Mouse (Mus musculus) thymus, postnatal 10 days (tissue): ENCODE results near the gene Cox8b.
A peak's percentile ranks its signal among the peaks of the same experiment; 100 is the strongest.

ENCODE experiments used
- DNase-seq, 2 experiments: peaks; one replicate each; pipeline ENCODE4 v3.0.0; 2021; ENCODE audit warnings: low spot score in 2 of 2

Cox8b gene

DNA sequence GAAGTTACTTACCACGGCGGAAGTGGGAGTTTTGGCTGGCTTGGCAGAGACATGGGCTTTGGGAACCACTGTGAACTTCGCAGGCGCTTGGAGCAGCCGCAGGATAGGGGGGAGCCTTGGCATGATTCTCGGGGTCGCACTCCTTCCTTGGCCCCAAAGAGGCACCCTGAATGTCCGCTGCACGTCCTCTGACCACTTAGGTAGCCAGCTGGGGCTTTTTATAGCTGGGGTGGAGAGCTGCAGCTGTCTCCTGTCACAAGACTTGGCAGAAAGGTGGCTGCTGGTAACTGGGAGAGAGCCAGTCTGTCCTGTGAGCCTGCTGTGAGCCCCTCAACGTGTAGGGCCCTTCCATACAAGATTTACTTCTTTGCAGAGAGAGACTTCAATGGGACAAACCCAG lies at the start of gene Cox8b:
Gene Cox8b (minus strand): TSS at position 227 of the 400 bp plus-strand sequence.
- DNase-seq: no peak

DNA sequence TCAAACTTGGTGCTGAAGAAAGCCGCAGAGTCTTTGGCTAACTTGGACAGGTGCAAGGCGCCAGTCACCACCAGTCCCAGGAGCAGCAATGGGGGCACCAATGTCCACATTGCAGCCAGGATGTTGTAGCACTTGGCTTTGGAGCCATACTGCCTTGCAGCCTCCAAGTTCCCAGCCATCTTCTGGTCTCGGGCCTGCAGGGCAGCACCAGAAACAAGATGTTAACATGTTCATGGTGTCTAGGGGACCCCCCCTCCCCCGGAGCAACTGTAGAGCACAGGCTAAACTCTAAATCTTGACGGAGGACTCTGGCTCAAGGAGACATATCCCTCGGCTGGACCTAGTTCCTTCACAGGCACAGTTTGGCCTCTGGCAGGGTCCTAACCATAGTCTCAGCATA lies 49.0 kb upstream of the Cox8b start:
- DNase-seq: no peak

- DNase-seq: no peak
These were observed 47.9 kb upstream of the Cox8b start for GRCm38 (mm10) chr7:140948161-140948560.

DNA sequence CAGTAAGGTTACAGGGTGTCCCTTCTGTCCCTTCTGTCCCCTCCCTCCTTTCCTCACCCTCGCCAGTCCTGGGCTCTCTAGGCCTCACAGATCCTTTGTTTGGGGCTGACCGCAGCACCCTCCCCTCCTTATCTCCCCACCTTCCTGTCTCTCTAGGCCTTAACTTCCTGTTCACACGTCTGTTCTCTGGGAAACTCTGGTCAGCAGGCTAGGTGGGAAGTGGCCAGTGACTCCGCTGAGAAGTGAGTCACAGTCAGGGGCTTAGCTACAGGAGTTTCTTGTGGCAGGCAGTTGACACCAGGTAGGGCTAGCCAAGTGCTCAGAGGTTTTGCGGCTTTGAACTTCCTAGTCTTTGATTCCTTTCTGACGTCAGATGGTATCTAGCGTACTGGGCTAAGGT lies 46.7 kb upstream of the Cox8b start:
- DNase-seq: no peak

GRCm38 (mm10) chr7:140946311-140946710 lies 46.1 kb upstream of the Cox8b start:
- DNase-seq: no peak

GRCm38 (mm10) chr7:140945247-140945646 lies 45.0 kb upstream of the Cox8b start:
- DNase-seq: no peak

DNA sequence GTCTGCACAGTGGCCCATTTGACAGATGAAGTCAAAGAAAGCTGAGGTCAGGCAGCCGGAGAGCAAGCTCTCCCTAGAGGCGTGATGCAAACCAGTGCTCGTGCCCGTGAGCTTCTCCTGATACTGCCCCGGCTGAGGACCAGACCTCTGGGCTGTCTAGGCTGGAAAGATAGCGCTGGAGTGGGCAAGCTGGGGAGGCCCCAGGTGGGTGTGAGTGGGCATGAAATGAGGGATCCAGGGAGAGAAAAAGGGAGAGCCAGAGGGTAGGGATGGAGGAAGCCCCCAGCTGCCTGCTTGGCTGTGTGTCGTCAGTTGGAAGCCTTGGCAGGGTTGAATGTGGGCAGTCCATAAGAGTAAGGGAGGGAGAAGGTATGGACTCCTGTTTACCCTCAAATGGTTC lies 44.0 kb upstream of the Cox8b start:
- DNase-seq: no peak

DNA sequence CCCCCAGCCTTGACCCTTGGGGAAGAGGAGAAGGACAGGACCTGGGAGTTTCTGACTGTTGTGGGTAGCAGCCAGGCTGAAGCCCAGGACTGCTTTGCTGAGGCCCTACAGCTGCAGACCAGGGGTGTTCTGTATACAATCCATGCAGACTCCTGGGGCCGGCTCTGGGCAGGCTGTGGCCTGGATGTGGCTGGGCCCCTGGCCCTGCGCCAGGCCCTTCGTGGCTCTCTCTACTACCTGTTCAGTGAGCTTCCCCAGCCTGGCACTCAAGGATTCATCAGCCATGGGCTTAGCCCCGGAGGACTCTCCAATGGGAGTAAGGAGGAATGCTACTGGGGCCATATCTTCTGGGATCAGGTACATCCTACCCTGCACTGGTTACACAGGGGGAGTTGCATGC lies 43.1 kb upstream of the Cox8b start:
- no peak for DNase-seq

DNA sequence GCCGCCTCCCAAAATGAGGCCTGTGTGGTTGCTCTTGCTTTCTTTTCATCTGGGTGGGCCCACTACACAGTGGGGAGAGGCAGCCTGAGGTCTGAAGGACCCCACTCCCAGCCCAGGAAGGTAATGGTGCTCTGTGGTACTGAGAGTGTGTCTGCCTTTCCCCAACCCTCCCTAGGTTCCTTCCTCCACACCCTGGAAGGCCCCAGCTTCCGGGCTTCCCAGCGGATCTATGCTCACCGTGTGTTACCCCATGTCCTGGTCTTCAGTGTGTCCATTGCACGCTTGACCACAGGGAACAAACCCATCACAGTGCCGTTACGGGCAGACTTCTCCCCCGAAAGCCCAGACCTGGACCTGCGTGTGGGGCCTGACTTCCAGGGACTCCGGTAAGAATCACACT lies 42.6 kb upstream of the Cox8b start:
- no peak for DNase-seq

DNA sequence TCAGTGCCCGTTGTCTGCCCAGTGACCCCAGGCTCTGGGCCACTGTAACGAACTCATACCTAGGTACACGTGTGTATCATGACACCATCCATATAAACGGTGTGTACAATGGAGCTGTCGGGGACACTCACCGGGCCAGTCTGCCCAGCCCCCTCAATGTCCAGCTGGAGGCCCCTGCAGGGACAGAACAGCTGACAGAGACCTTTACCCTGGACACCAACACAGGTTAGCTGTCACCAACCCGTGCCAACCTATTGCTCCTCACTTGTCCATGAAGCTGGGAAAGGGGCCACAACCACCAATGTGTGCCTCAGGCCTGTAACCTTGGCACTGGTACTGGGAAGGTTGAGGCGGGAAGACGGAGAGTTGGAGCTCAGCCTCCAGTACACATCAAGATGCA lies 42.1 kb upstream of the Cox8b start:
- no peak for DNase-seq

GRCm38 (mm10) chr7:140941222-140942051 lies 41.2 kb upstream of the Cox8b start, which contains the start of gene Pgghg:
TSS of gene Pgghg (plus strand) at chr7:140941391.
- DNase-seq: peak; percentile 66 to 76

GRCm38 (mm10) chr7:140939669-140940171 lies 39.5 kb upstream of the Cox8b start:
- DNase-seq: no peak

DNA sequence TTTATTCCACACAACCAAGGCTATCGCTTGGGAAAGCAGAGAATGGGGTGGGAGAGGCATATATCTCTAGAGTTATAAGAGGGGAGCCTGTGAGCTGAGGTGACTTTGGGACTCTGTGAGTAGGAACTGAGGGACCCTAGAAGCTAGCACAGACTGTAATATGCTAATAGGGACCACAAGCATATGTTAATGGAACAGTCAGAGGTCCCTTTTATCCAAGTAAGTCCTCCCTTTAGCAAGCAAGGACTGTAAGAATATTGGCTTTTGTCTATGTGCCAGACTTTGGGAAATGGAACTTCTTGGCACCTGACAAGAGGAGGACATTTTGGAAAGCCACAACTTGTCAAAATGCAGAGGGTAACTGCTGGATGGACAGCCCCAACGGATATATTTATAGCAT lies 38.6 kb upstream of the Cox8b start:
- no peak for DNase-seq

DNA sequence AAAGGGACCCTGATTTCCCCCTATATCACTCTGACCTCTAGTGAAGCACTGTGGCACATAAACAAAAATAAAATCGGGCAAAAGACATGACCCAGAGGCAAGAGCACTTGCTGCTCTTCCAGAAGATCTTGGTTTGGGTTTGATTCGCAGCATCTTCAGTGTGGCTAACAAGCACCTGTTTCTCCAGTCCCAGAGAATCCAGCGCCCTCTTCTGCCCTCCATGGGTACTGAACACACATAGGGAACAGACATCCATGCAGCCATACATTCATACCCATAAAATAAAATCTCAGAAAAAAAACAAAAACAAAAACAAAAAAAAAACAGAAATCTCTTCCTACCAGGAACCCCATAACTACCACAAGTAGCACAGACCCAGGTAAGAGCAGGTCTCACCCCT lies 38.2 kb upstream of the Cox8b start:
- DNase-seq: no peak

DNA sequence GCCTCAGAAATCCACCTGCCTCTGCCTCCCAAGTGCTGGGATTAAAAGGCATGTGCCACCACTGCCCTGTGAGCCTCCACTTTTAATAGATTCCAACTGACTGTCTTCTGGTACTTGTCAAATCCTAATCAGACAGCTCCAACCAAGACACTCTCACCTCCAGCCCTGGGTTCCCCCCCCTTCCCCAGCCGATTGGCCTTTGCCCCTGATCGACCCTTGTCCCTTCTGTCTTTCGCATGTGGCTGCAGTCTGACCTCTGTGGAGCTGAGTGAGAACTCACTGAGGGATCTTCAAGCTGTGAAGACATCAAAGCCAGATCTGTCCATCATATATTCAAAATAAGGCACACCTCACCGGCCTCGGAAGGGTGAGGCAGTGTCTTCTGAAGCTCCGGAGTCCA lies 26.9 kb upstream of the Cox8b start:
- DNase-seq: no peak

DNA sequence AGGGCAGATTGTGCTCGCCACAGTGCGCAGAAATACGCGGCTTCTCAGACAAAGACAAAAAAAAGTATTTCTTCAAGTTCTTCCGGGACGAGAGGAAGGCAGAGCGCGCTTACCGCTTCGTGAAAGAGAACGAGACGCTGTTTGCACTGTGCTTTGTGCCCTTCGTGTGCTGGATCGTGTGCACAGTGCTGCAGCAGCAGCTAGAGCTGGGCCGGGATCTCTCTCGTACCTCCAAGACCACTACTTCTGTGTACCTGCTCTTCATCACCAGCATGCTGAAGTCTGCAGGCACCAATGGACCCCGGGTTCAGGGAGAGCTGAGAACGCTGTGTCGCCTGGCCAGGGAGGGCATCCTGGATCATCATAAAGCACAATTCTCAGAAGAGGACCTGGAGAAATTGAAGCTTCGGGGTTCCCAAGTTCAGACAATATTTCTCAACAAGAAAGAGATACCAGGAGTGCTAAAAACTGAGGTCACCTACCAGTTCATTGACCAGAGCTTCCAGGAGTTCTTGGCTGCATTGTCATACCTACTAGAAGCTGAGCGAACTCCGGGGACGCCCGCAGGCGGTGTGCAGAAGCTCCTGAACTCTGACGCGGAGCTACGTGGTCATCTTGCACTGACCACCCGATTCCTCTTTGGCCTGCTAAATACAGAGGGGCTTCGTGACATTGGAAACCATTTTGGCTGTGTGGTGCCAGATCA lies 23.0 kb upstream of the Cox8b start:
- DNase-seq: no peak

DNA sequence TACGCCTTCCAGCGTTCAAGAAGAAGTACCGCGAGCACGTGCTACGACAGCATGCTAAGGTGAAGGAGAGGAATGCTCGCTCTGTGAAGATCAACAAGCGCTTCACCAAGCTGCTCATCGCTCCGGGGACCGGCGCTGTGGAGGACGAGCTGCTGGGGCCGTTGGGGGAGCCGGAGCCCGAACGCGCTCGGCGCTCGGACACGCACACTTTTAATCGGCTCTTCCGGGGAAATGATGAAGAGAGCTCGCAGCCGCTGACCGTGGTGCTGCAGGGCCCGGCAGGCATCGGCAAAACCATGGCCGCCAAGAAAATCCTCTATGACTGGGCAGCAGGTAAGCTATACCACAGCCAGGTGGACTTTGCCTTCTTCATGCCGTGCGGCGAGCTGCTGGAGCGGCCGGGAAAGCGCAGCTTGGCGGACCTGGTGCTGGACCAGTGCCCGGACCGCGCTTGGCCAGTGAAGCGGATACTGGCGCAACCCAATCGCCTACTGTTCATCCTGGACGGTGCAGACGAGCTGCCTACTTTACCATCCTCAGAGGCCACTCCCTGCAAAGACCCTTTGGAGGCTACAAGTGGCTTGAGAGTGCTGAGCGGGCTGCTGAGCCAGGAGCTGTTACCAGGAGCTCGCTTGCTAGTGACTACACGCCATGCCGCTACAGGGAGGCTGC lies 22.3 kb upstream of the Cox8b start:
- no peak for DNase-seq

DNA sequence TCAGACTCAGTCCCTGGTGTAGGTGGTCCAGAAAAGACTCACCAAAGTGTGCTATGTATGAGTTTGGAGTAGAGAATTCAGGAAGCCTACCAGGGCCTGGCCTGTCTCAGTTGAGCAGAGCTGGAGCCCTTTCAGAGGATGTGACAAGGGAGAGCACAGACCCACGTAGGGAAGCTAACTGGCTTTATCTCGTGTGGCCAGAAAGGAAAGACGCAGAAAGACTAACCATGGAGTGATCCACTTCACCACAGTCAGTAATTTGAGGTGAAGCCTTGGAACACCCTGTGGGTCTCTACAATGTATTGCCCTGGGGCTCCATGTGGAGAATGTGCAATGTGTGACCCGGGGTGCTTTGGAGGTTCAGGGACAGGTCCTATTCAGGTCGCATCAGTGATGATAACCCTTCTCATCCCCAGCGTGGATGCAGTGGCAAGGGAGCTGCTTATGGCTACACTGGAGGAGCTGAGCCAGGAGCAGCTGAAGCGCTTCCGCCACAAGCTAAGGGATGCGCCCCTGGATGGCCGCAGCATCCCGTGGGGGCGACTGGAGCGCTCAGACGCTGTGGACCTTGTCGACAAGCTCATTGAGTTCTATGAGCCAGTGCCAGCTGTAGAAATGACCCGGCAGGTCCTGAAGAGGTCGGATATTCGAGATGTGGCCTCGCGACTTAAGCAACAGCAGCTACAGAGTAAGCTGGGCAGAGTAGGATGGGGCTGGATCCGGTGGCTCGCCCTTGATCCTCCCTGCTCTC lies 21.2 kb upstream of the Cox8b start:
- no peak for DNase-seq

DNA sequence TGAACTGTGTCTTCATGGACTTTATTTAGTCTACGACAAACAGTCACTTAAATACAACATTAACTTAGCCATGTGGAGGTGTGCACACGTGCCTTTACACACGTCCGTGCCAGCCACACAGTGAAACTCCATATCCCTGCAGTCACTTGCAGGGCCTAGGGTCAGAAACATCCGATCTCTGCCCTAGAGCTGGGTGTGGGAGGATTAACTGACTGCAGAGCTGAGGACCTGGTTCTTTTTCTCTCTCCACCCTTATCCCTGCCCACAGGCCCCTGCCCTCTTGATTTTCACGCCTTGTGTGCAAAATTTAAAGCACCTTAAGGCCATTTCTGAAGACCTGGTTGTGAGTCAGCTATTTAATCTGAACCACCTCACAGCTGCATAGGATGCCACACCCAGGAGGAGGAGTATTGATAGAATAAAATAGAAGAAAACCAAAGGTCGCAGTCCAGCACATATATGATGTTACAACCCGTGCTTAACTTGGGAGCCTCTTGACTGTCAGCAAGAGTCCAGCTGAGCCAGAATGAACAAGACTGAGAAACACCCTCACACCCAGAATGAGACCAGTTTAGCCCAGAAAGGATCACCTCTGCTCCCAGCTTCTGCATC lies 20.3 kb upstream of the Cox8b start, which contains the start of gene Nlrp6:
Gene Nlrp6 (plus strand): TSS at position 485 of the 612 bp plus-strand sequence.
- no peak for DNase-seq

- DNase-seq: no peak
These were observed 19.7 kb upstream of the Cox8b start for GRCm38 (mm10) chr7:140919911-140920310.

DNA sequence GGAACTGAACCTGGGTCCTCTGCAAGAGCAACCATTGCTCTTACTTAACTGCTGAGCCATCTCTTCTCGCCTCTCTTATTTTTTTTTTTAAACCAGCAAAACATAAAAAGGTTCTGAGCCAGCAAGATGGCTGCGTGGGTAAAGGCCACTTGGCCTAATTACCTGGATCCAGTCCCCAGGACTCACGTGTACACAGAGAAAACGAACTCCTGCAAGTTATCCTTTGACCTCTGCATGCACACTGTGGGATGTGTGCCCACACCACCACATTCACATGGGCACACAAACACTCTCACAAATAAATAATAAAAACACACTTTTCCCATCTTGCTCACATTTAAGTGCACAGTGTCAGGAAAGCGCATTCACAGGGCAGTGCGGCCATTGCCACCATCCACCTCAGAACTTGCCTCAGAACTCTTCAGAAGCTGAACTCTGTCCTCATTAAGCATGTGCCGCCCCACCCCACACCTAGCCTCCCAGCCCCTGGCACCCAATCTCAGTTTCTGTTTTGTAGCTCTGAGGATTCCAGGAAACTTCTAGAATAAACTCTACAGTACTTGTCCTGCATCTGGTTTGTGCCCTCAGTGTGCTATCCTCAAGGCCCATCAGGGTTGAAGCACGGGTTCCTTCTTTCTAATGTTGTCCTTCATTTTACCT lies 13.9 kb upstream of the Cox8b start:
- no peak for DNase-seq
